ENCODE assay signal across 8 mouse cellular contexts in genomic region chr2:104027458-104028138, GRCm38 (mm10). TPM values are rescaled to one million over a fixed set of nuclear protein-coding genes. Genes with fewer than 3 reads are reported as not detected.
A peak's percentile ranks its signal among the peaks of the same experiment; 100 is the strongest.
DNase-seq lines count a peak whose midpoint lies in the region; ATAC-seq lines count a peak whose summit lies in the region.

Fbxo3 (plus strand) TSS chr2:104027721.

- peak within 1 kb of the TSS; percentile 65 for H3K4me3 ChIP-seq in intestine, embryonic 14.5 days (ENCODE audit: low read depth, low read length)

- peaks cover 12% of the 10 kb centered on the region; the same call in 1 of the 2 replicates for H3K36me3 ChIP-seq in intestine, embryonic 14.5 days (ENCODE audit: control insufficient read depth, insufficient read depth, low read length)

- intact Hi-C loops in left cerebral cortex, postnatal 10 days (cut with DNase I): no loop called here

- H3K4me1 ChIP-seq in intestine, embryonic 14.5 days (replicated peaks; ENCODE audit: control insufficient read depth, insufficient read depth, low read length): peaks cover 12% of the 10 kb centered on the region

- peak; percentile 92 to 98 for DNase-seq in adrenal gland, adult (ENCODE audit: inconsistent age in 2 of 2, low spot score in 1 of 2)
- DNase-seq in embryo, embryonic 10.5 days (ENCODE audit: low spot score): peak; percentile 83
- DNase-seq in gastrocnemius, postnatal 25 days: peak; percentile 93
- DNase-seq in intestine, embryonic 14.5 days (ENCODE audit: low spot score): peak; percentile 94
- peak; percentile 54 to 88 for DNase-seq in left cerebral cortex, postnatal 10 days (ENCODE audit: extremely low spot score in 1 of 2, low spot score in 2 of 2)
- peak; percentile 80 to 85 for DNase-seq in right cerebral cortex, postnatal 10 days (ENCODE audit: low spot score in 2 of 2)
- DNase-seq in urinary bladder, postnatal 25 days (ENCODE audit: low spot score): peak; percentile 66

- no peaks in the 10 kb centered on the region for H3K27me3 ChIP-seq in intestine, embryonic 14.5 days (replicated peaks; ENCODE audit: control insufficient read depth, insufficient read depth, low read length)

- peak within 1 kb of the TSS; percentile 58 for H3K4me2 ChIP-seq in intestine, embryonic 14.5 days (ENCODE audit: low read length)

- peak within 1 kb of the TSS; percentile 73 for H3K9ac ChIP-seq in intestine, embryonic 14.5 days (ENCODE audit: low read length)

- ATAC-seq in intestine, embryonic 14.5 days (replicated peaks; ENCODE audit: low FRiP score, low TSS enrichment, low read depth): peak; percentile 97
- peak; percentile 73 for ATAC-seq in megakaryocyte progenitor cell, adult 5-6 weeks (replicated peaks; ENCODE audit: poor library complexity)

- under 1% methylated on average over 41 of the region's 44 CpGs for WGBS in intestine, embryonic 14.5 days

- no peaks in the 10 kb centered on the region for H3K9me3 ChIP-seq in intestine, embryonic 14.5 days (ENCODE audit: control insufficient read depth, low read length)

- H3K27ac ChIP-seq in intestine, embryonic 14.5 days (ENCODE audit: low read depth): peak within 1 kb of the TSS; percentile 3; the same call in 1 of the 2 replicates

RNA-seq across cellular contexts. Expression of gene Fbxo3, which starts in this region (rescaled TPM):
- total RNA-seq in gastrocnemius, postnatal 25 days (2021): 10 to 100 TPM; 41.2 to 44.7 TPM
- 49.6 and 53.4 TPM in 2 replicates for polyA plus RNA-seq in intestine, embryonic 14.5 days (2014; fragmentation: Nextera tagmentation; extraction: Ambion mirVana)
- 10 to 100 TPM; 53.6 to 53.8 TPM for total RNA-seq in left cerebral cortex, postnatal 10 days (2021)
- total RNA-seq in megakaryocyte progenitor cell, adult 5-6 weeks (2015): 64.8 and 74.2 TPM in 2 replicates
- 61.5 and 70.9 TPM in 2 replicates for total RNA-seq in megakaryocyte progenitor cell, adult 5-6 weeks (2017)

Comparison
In these comparisons a context has a peak if more than half of its experiments do, and no peak if none do; other contexts are left out.
1. Peak in every context shown above with its lines: DNase-seq, ATAC-seq, H3K4me3 ChIP-seq and H3K27ac ChIP-seq.